Mouse (Mus musculus): ENCODE measurements around the gene Casp8.
"Not testable (repeated sequence)": the region's sequence is repeated elsewhere in the genome, so short reads cannot be mapped to it uniquely, and the experiment has no call there.

- TF ChIP-seq CTCF, POLR2A (IDR thresholded peaks at IDR 0.05; ENCODE audit: extremely low read depth, insufficient read depth, low read length): not testable (repeated sequence)
These were observed 5.5 kb downstream of the Casp8 start for GRCm38 (mm10) chr1:58800644-58801043.

Measured in cortical plate, adult 2 months (tissue).